Mouse (Mus musculus): ENCODE measurements around the gene Rnase2b.
"Not testable (repeated sequence)": the region's sequence is repeated elsewhere in the genome, so short reads cannot be mapped to it uniquely, and the experiment has no call there.

The Rnase2b gene

GRCm38 (mm10) chr14:51161976-51162375 is at the start of gene Rnase2b:
Rnase2b (plus strand) TSS chr14:51162260.
- DNase-seq = not testable (repeated sequence)

GRCm38 (mm10) chr14:51113476-51113875 is 48.6 kb upstream of the Rnase2b start:
- DNase-seq = no peak

GRCm38 (mm10) chr14:51113916-51114560 is 48.0 kb upstream of the Rnase2b start, which contains the start of gene Eddm3b:
Eddm3b (plus strand) TSS chr14:51114426.
- DNase-seq = no peak

GRCm38 (mm10) chr14:51125684-51126083 is 36.4 kb upstream of the Rnase2b start:
- no peak for DNase-seq

- no peak for DNase-seq
These were observed 34.3 kb upstream of the Rnase2b start for GRCm38 (mm10) chr14:51127648-51128258.

- no peak for DNase-seq
These were observed 33.1 kb upstream of the Rnase2b start for GRCm38 (mm10) chr14:51128775-51129623.

- DNase-seq = no peak
These were observed 32.5 kb upstream of the Rnase2b start for GRCm38 (mm10) chr14:51129624-51129975.

GRCm38 (mm10) chr14:51130315-51130940 is 31.6 kb upstream of the Rnase2b start:
- no peak for DNase-seq

- no peak for DNase-seq
These were observed 30.8 kb upstream of the Rnase2b start for GRCm38 (mm10) chr14:51131086-51131815.

GRCm38 (mm10) chr14:51132372-51132771 is 29.7 kb upstream of the Rnase2b start:
- no peak for DNase-seq

GRCm38 (mm10) chr14:51140342-51140741 is 21.7 kb upstream of the Rnase2b start:
- no peak for DNase-seq

- no peak for DNase-seq
These were observed 19.9 kb upstream of the Rnase2b start for GRCm38 (mm10) chr14:51142119-51142518.

GRCm38 (mm10) chr14:51142568-51142967 is 19.5 kb upstream of the Rnase2b start:
- DNase-seq = no peak

GRCm38 (mm10) chr14:51143287-51143686 is 18.8 kb upstream of the Rnase2b start:
- DNase-seq = no peak

- DNase-seq = no peak
These were observed 18.1 kb upstream of the Rnase2b start for GRCm38 (mm10) chr14:51143937-51144336.

GRCm38 (mm10) chr14:51144451-51144850 is 17.6 kb upstream of the Rnase2b start:
- no peak for DNase-seq

- DNase-seq = no peak
These were observed 16.5 kb upstream of the Rnase2b start for GRCm38 (mm10) chr14:51145521-51145920.

GRCm38 (mm10) chr14:51146685-51147084 is 15.4 kb upstream of the Rnase2b start, which contains the start of gene Rnase1:
Rnase1 (minus strand) TSS chr14:51146785.
- DNase-seq = no peak

- DNase-seq = no peak
These were observed 14.1 kb upstream of the Rnase2b start for GRCm38 (mm10) chr14:51148006-51148405.

GRCm38 (mm10) chr14:51149164-51149563 is 12.9 kb upstream of the Rnase2b start:
- DNase-seq = no peak

- no peak for DNase-seq
These were observed 11.7 kb upstream of the Rnase2b start for GRCm38 (mm10) chr14:51150206-51150831.
